Mouse (Mus musculus): Measurements from ENCODE around the gene Cyfip2.

Cyfip2 gene

GRCm38 (mm10) chr11:46273969-46274368 lies 38.7 kb downstream of the Cyfip2 start:
- DNase-seq = no peak

- DNase-seq = no peak
Measured at GRCm38 (mm10) chr11:46272058-46272681, 40.5 kb downstream of the Cyfip2 start.

- DNase-seq = no peak
Measured at GRCm38 (mm10) chr11:46269893-46270292, 42.8 kb downstream of the Cyfip2 start.

- no peak for DNase-seq
Measured at GRCm38 (mm10) chr11:46269391-46269790, 43.3 kb downstream of the Cyfip2 start.

- DNase-seq = peak; percentile 79 to 84
Measured at GRCm38 (mm10) chr11:46268991-46269390, 43.7 kb downstream of the Cyfip2 start.

GRCm38 (mm10) chr11:46265031-46265786 lies 47.5 kb downstream of the Cyfip2 start:
- no peak for DNase-seq

GRCm38 (mm10) chr11:46264584-46264983 lies 48.1 kb downstream of the Cyfip2 start:
- DNase-seq = no peak

- DNase-seq = no peak
Measured at GRCm38 (mm10) chr11:46263291-46263690, 49.4 kb downstream of the Cyfip2 start.

- no peak for DNase-seq
Measured at GRCm38 (mm10) chr11:46262854-46263253, 49.8 kb downstream of the Cyfip2 start.

GRCm38 (mm10) chr11:46258749-46259148 lies 53.9 kb downstream of the Cyfip2 start:
- no peak for DNase-seq

GRCm38 (mm10) chr11:46258207-46258606 lies 54.5 kb downstream of the Cyfip2 start:
- DNase-seq = peak; percentile 44 to 46

GRCm38 (mm10) chr11:46255291-46255690 lies 57.4 kb downstream of the Cyfip2 start:
- DNase-seq = no peak

- DNase-seq = peak; percentile 77 to 82
Measured at GRCm38 (mm10) chr11:46251994-46252393, 60.7 kb downstream of the Cyfip2 start.

- DNase-seq = no peak
Measured at GRCm38 (mm10) chr11:46248352-46248751, 64.3 kb downstream of the Cyfip2 start.

- no peak for DNase-seq
Measured at GRCm38 (mm10) chr11:46246393-46246792, 66.3 kb downstream of the Cyfip2 start.

- no peak for DNase-seq
Measured at GRCm38 (mm10) chr11:46245926-46246325, 66.7 kb downstream of the Cyfip2 start.

GRCm38 (mm10) chr11:46244731-46245604 lies 67.7 kb downstream of the Cyfip2 start:
- DNase-seq = no peak

GRCm38 (mm10) chr11:46241985-46242384 lies 70.7 kb downstream of the Cyfip2 start:
- no peak for DNase-seq

GRCm38 (mm10) chr11:46241150-46241673 lies 71.4 kb downstream of the Cyfip2 start:
- DNase-seq = no peak

- peak; percentile 81 to 86 for DNase-seq
Measured at GRCm38 (mm10) chr11:46236976-46237375, 75.7 kb downstream of the Cyfip2 start.

GRCm38 (mm10) chr11:46235334-46235733 lies 77.3 kb downstream of the Cyfip2 start, which contains the start of gene Fndc9:
TSS of gene Fndc9 (plus strand) at chr11:46235531.
- DNase-seq = no peak

- DNase-seq = peak; percentile 37 to 53
Measured at GRCm38 (mm10) chr11:46233966-46234365, 78.7 kb downstream of the Cyfip2 start.

GRCm38 (mm10) chr11:46232803-46233202 lies 79.9 kb downstream of the Cyfip2 start:
- DNase-seq = no peak

Measured in cerebellum, postnatal 10 days (tissue).